Comparison of ENCODE assay signal across 8 mouse cellular contexts in genomic region chr15:83042655-83043361, GRCm38 (mm10). TPM values are rescaled to one million over a fixed set of nuclear protein-coding genes. Genes with fewer than 3 reads are reported as not detected.
DNase-seq lines count a peak whose midpoint lies in the region; ATAC-seq and TF ChIP-seq lines count a peak whose summit lies in the region.

No protein-coding gene starts in this region.

- H3K36me3 ChIP-seq in forebrain, embryonic 14.5 days (ENCODE audit: control insufficient read depth, insufficient read depth, low read length), result no peaks in the 10 kb centered on the region
- no peaks in the 10 kb centered on the region for H3K36me3 ChIP-seq in limb, embryonic 14.5 days (ENCODE audit: control insufficient read depth, insufficient read depth, low read length)

- H3K9me3 ChIP-seq in forebrain, embryonic 14.5 days (replicated peaks; ENCODE audit: control insufficient read depth, low read length), result no peaks in the 10 kb centered on the region; the same call in 1 of the 2 replicates
- peaks cover 6% of the 10 kb centered on the region for H3K9me3 ChIP-seq in limb, embryonic 14.5 days (ENCODE audit: control insufficient read depth, low read length)

- peak overlapping the region; percentile 23; the same call in 1 of the 2 replicates for H3K4me3 ChIP-seq in forebrain, embryonic 14.5 days (ENCODE audit: low read depth, low read length)
- H3K4me3 ChIP-seq in limb, embryonic 14.5 days (replicated peaks; ENCODE audit: low read length), result no peak overlapping the region

- peaks cover 15% of the 10 kb centered on the region for H3K4me1 ChIP-seq in forebrain, embryonic 14.5 days (ENCODE audit: control insufficient read depth, insufficient read depth, low read length)
- H3K4me1 ChIP-seq in limb, embryonic 14.5 days (ENCODE audit: control insufficient read depth, insufficient read depth, low read length), result peaks cover 13% of the 10 kb centered on the region

- TF ChIP-seq POLR2A in limb, embryonic 14.5 days (IDR thresholded peaks at IDR 0.05; ENCODE audit: borderline replicate concordance, extremely low read depth, insufficient read depth, insufficient read length), result no peak

- ATAC-seq in frontal cortex, adult (ENCODE audit: low TSS enrichment), result peak; percentile 64
- ATAC-seq in forebrain, embryonic 14.5 days, result peak; percentile 76
- ATAC-seq in limb, embryonic 14.5 days (ENCODE audit: low FRiP score, low read depth), result peak; percentile 62

- no peak for DNase-seq in frontal cortex, postnatal 36 days (ENCODE audit: low spot score in 2 of 2)
- peak; percentile 30 to 61 for DNase-seq in CD8-positive naive resting alpha-beta T cell, adult 2 months (ENCODE audit: low read depth in 2 of 2, low spot score in 2 of 2)
- peak; percentile 83 for DNase-seq in forebrain, embryonic 14.5 days (ENCODE audit: low spot score)
- DNase-seq in limb, embryonic 14.5 days (ENCODE audit: low spot score), result peak; percentile 25
- no peak for DNase-seq in testis, postnatal 14 days (ENCODE audit: low spot score)
- DNase-seq in kidney, postnatal 25 days, result no peak
- no peak for DNase-seq in ovary, postnatal 14 days (ENCODE audit: low spot score)

- peak overlapping the region; percentile 52; the same call in 1 of the 2 replicates for H3K9ac ChIP-seq in forebrain, embryonic 14.5 days (ENCODE audit: low read length)
- H3K9ac ChIP-seq in limb, embryonic 14.5 days (ENCODE audit: low read depth, low read length, severe bottlenecking), result 0 out of 2 replicates have a peak overlapping the region, but pooled peaks have one; percentile 21

- H3K4me2 ChIP-seq in forebrain, embryonic 14.5 days (ENCODE audit: low read length), result peak overlapping the region; percentile 48
- H3K4me2 ChIP-seq in limb, embryonic 14.5 days (replicated peaks; ENCODE audit: low read depth, low read length, severe bottlenecking), result peak overlapping the region; percentile 29; the same call in 1 of the 2 replicates

- peak overlapping the region; percentile 79 for H3K27ac ChIP-seq in forebrain, embryonic 14.5 days (ENCODE audit: low read depth, low read length)
- no peak overlapping the region for H3K27ac ChIP-seq in limb, embryonic 14.5 days (replicated peaks; ENCODE audit: low read depth, low read length)

- H3K27me3 ChIP-seq in forebrain, embryonic 14.5 days (replicated peaks; ENCODE audit: control insufficient read depth, insufficient read depth, low read length), result no peaks in the 10 kb centered on the region
- no peaks in the 10 kb centered on the region for H3K27me3 ChIP-seq in limb, embryonic 14.5 days (ENCODE audit: control insufficient read depth, insufficient read depth, low read length)

- 2% methylated on average over 6 of the region's 6 CpGs for WGBS in forebrain, embryonic 14.5 days
- WGBS in limb, embryonic 14.5 days, result 8% methylated on average over 6 of the region's 6 CpGs

RNA-seq across cellular contexts. Expression of gene Nfam1, which starts 9.7 kb away (rescaled TPM):
- 1.2 and 2.0 TPM in 2 replicates for polyA plus RNA-seq in forebrain, embryonic 14.5 days (2014; fragmentation: Nextera tagmentation; extraction: Ambion mirVana)
- polyA plus RNA-seq in limb, embryonic 14.5 days (2012; rRNA removed), result 4.0 and 4.5 TPM in 2 replicates
- polyA plus RNA-seq in limb, embryonic 14.5 days (2014; fragmentation: Nextera tagmentation; extraction: Ambion mirVana), result 3.5 and 4.3 TPM in 2 replicates

RNA-seq across cellular contexts. Expression of gene Serhl, which starts 46.5 kb away (rescaled TPM):
- 32.7 and 37.6 TPM in 2 replicates for polyA plus RNA-seq in forebrain, embryonic 14.5 days (2014; fragmentation: Nextera tagmentation; extraction: Ambion mirVana)
- 62.7 and 78.5 TPM in 2 replicates for polyA plus RNA-seq in limb, embryonic 14.5 days (2012; rRNA removed)
- polyA plus RNA-seq in limb, embryonic 14.5 days (2014; fragmentation: Nextera tagmentation; extraction: Ambion mirVana), result 68.2 and 75.0 TPM in 2 replicates

RNA-seq across cellular contexts. Expression of gene Tcf20, which starts 55.1 kb away (rescaled TPM):
- polyA plus RNA-seq in forebrain, embryonic 14.5 days (2014; fragmentation: Nextera tagmentation; extraction: Ambion mirVana), result 17.1 and 17.4 TPM in 2 replicates
- 28.9 and 29.2 TPM in 2 replicates for polyA plus RNA-seq in limb, embryonic 14.5 days (2012; rRNA removed)
- polyA plus RNA-seq in limb, embryonic 14.5 days (2014; fragmentation: Nextera tagmentation; extraction: Ambion mirVana), result 14.6 and 16.3 TPM in 2 replicates

Comparison
In these comparisons a context has a peak if more than half of its experiments do, and no peak if none do; other contexts are left out.
1. DNase-seq: peak in CD8-positive naive resting alpha-beta T cell, adult 2 months (2 of 2), forebrain, embryonic 14.5 days (single experiment) and limb, embryonic 14.5 days (single experiment); none in frontal cortex, postnatal 36 days (0 of 2), testis, postnatal 14 days (single experiment), kidney, postnatal 25 days (0 of 2) and ovary, postnatal 14 days (single experiment).
2. Peak in every context shown above with its lines, with median percentiles within 50 percentile points of each other: ATAC-seq.